Mouse (Mus musculus) limb, embryonic 13.5 days (tissue): Measurements from ENCODE around the gene Ifnl3. TPM values are rescaled to one million over a fixed set of nuclear protein-coding genes. Genes with fewer than 3 reads are reported as not detected.

Experiments used
- ATAC-seq: fragments of 200-750 bp; cut with Nextera tagmentation; 2 replicates; pipeline ENCODE4 v1.8.0; 2017; ENCODE audit warnings: low read depth, moderate number of reproducible peaks, moderate TSS enrichment; ENCODE audit not compliant: low FRiP score
- H3K27ac ChIP-seq: fragments of 300-500 bp; sonication (generic); 2 replicates; pipeline ENCODE4 v1.5.1; 2015; ENCODE audit warnings: inconsistent platforms, mild to moderate bottlenecking, moderate library complexity
- H3K27me3 ChIP-seq: fragments of 300-500 bp; sonication (generic); 2 replicates; pipeline ENCODE4 v1.6.1; 2015; ENCODE audit warnings: mild to moderate bottlenecking, inconsistent platforms
- H3K36me3 ChIP-seq: fragments of 300-500 bp; sonication (generic); 2 replicates; pipeline ENCODE4 v1.6.1; 2015; ENCODE audit warnings: inconsistent platforms, mild to moderate bottlenecking, moderate library complexity
- H3K4me1 ChIP-seq: fragments of 300-500 bp; sonication (generic); 2 replicates; pipeline ENCODE4 v1.6.1; 2015; ENCODE audit warnings: inconsistent platforms
- H3K4me2 ChIP-seq: fragments of 300-500 bp; sonication (generic); replicated peaks from 2 replicates; pipeline ENCODE4 v1.6.1; 2015; ENCODE audit warnings: inconsistent platforms, mild to moderate bottlenecking, moderate library complexity
- H3K4me3 ChIP-seq: fragments of 300-500 bp; sonication (generic); 2 replicates; pipeline ENCODE4 v1.5.1; 2015; ENCODE audit warnings: moderate library complexity, mild to moderate bottlenecking, inconsistent platforms
- H3K9ac ChIP-seq: fragments of 300-500 bp; sonication (generic); 2 replicates; pipeline ENCODE4 v1.6.1; 2015; ENCODE audit warnings: mild to moderate bottlenecking, inconsistent platforms
- H3K9me3 ChIP-seq: fragments of 300-500 bp; sonication (generic); 2 replicates; pipeline ENCODE4 v1.6.1; 2016; ENCODE audit warnings: inconsistent platforms
- WGBS: fragments of 180-500 bp; shearing (Covaris S2); methylation state at CpG from one replicate; pipeline ENCODE4 v1.1.7; 2015; 5-methylcytosine and 5-hydroxymethylcytosine counted together
- microRNA-seq: library from miRNA; unstranded; fragments of <30 nt; microRNA quantifications from one replicate; pipeline ENCODE4, GENCODE M21; 2016
- polyA plus RNA-seq: library from polyadenylated mRNA; unstranded; fragments of >200 nt; fragmentation: Nextera tagmentation; extraction: Ambion mirVana; gene quantifications from 2 replicates; pipeline ENCODE4 v1.2.1, GENCODE M21; 2015

The Ifnl3 gene
- polyA plus RNA-seq, 1 experiment from 2014 or later: not detected

DNA sequence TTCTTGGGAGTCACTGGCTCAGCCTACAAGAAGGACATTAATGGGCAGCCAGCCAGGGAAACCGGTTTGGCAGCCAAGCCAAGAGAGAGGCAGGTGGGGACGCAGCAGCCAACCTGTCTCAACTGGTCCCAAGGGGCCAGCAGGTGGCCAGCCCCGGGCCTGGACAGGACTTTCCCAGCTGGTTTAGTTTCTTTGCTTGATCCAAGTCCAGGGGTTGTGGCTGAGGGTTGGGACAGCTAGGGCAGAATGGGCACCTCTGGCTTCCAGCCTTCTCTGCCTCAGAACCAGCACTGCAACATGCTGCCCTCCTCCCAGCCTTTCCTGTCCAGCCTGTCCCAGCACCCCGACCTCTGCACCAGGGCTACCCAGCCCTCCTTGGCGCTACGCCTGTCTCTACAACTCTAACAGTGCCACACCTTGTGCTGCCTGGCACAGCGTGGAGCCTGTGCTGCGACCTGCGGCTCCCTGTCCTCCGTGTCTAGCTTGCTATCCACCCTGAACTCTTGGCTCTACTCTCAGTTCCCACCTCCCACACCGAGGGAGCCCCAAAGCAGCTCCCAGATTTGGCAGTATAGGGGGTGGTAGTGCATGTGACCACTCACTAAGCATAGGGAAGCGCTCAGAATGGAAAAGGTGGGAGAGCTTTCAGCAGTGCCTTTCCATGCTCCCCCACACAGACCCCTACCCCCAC is 47.8 kb downstream of the Ifnl3 start:
- Histone ChIP-seq H3K27ac (no peak overlapping the region; the same call in 1 of the 2 replicates), H3K4me3 (no peak overlapping the region), H3K4me2 (0 out of 2 replicates have a peak overlapping the region, but pooled peaks have one; percentile 3), H3K9ac (no peak overlapping the region), H3K36me3 (peaks cover 45% of the 10 kb centered on the region), H3K4me1 (peaks cover 29% of the 10 kb centered on the region), H3K27me3 (no peaks in the 10 kb centered on the region), H3K9me3 (no peaks in the 10 kb centered on the region)
- ATAC-seq: no peak
- 67% methylated on average over 12 of the region's 12 CpGs for WGBS

DNA sequence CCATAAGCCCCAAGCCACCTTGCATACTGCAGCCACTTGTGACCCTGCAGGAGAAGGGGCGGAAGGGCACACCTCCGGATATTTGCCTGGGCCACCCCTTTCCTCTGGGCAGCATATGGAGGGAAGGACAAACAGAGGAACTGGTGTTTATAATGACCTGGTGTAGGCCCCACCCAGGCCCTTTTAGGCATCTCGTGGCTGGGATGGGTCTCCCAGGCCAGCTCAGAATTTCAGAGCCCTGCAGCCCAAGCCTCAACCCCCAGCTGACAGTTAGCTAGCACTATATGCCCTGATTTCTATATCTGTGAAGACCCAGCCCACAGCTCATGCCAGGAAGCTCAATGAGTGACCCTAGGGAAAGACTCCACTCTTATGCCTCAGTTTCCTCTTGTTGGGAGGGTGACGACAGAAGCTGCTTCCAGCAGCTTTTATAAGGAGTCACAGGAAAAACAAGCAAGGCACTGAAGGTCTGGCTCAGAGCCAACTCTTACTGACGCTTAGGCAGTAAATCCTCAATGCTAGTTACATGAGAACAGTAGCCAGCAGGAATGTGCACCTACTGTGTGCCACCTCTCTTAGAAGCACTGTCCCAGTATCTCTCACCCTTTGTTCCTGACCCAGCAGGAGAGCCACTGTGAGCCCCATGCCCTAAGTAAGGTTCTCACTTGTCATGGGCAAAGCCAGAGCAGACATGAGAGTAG is 48.5 kb downstream of the Ifnl3 start:
- Histone ChIP-seq H3K27ac (no peak overlapping the region; the same call in 1 of the 2 replicates), H3K4me1 (peaks cover 36% of the 10 kb centered on the region), H3K4me2 (no peak overlapping the region), H3K27me3 (no peaks in the 10 kb centered on the region), H3K4me3 (no peak overlapping the region), H3K9me3 (no peaks in the 10 kb centered on the region), H3K36me3 (peaks cover 38% of the 10 kb centered on the region), H3K9ac (no peak overlapping the region)
- ATAC-seq: no peak
- 30% methylated on average over 5 of the region's 5 CpGs for WGBS

DNA sequence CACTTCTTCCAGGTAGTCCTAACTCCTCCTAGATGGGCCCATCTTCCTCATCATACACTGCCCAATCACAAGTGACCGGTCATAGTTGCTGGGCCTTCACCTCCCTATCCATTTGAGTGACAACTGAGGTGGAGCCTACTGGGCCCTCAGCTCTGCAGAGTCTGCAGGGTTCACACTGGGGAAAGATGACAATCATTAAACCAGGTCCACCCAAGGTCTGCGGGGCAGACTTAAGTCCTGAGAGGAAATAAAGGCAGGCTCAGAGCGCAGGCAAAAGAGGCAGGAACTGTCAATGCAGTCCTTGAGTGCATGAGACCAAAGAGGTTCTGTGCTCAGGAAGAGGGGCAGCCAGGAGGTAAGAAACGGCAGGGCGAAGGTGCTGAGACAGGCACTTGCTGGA is 50.1 kb downstream of the Ifnl3 start:
- WGBS: 84% methylated on average over 5 of the region's 5 CpGs
- no peak overlapping the region for H3K4me3 ChIP-seq
- H3K9me3 ChIP-seq: no peaks in the 10 kb centered on the region
- H3K27ac ChIP-seq: no peak overlapping the region
- ATAC-seq: no peak
- no peak overlapping the region for H3K4me2 ChIP-seq
- peaks cover 52% of the 10 kb centered on the region for H3K4me1 ChIP-seq
- H3K36me3 ChIP-seq: peaks cover 22% of the 10 kb centered on the region
- no peak overlapping the region for H3K9ac ChIP-seq
- no peaks in the 10 kb centered on the region for H3K27me3 ChIP-seq

DNA sequence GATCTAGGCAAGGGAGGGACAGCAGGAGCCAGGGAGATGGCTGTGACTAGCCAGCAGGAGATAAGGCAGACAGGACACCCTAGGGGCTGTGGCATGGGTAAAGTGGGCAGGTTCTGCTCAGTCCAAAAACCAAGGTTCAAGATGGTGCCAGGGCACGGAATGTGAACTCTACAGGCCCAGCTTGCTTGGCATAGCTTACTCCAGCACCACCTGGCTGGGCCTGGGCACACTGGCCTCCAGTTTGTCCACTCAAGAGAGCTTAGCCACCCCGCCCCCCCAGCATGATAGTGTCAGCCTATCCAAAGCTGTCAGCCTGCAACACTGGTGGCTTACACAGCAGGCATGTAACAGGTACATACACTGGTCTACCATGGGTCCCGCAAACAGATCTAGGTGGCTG is 50.6 kb downstream of the Ifnl3 start:
- Histone ChIP-seq H3K27me3 (no peaks in the 10 kb centered on the region), H3K4me3 (no peak overlapping the region), H3K4me2 (no peak overlapping the region), H3K9me3 (no peaks in the 10 kb centered on the region), H3K4me1 (peaks cover 57% of the 10 kb centered on the region), H3K27ac (no peak overlapping the region), H3K36me3 (peaks cover 17% of the 10 kb centered on the region), H3K9ac (no peak overlapping the region)
- 93% methylated on average over 3 of the region's 3 CpGs for WGBS
- no peak for ATAC-seq

Small RNA genes lying within 50 kb of the gene (microRNA-seq; reads per million reads assigned to microRNA genes)
- 0.52 reads per million for gene Mir7049

Other genes starting within 250 kb of the Ifnl3 start
- gene Eid2b, start 245.1 kb upstream of the Ifnl3 start, polyA plus RNA-seq: 16.6 TPM in 2 replicates
- 0.20 and 0.48 TPM in 2 replicates for gene Selenov, start 231.7 kb upstream of the Ifnl3 start, polyA plus RNA-seq
- gene Dll3, start 220.6 kb upstream of the Ifnl3 start, polyA plus RNA-seq: 1.3 and 1.4 TPM in 2 replicates
- gene Timm50, start 210.8 kb upstream of the Ifnl3 start, polyA plus RNA-seq: 144 and 146 TPM in 2 replicates
- 98.8 and 106 TPM in 2 replicates for gene Supt5, start 184.1 kb upstream of the Ifnl3 start, polyA plus RNA-seq
- 908 and 932 TPM in 2 replicates for gene Rps16, start 172.2 kb upstream of the Ifnl3 start, polyA plus RNA-seq
- gene Plekhg2, start 150.2 kb upstream of the Ifnl3 start, polyA plus RNA-seq: 89.5 and 98.3 TPM in 2 replicates
- 8.9 and 10.3 TPM in 2 replicates for gene Zfp36, start 142.6 kb upstream of the Ifnl3 start, polyA plus RNA-seq
- gene Med29, start 130.1 kb upstream of the Ifnl3 start, polyA plus RNA-seq: 47.9 and 55.0 TPM in 2 replicates
- 77.9 and 89.5 TPM in 2 replicates for gene Paf1, start 129.9 kb upstream of the Ifnl3 start, polyA plus RNA-seq
- 7.8 and 8.6 TPM in 2 replicates for gene Gmfg, start 85.4 kb upstream of the Ifnl3 start, polyA plus RNA-seq
- 4.1 and 5.0 TPM in 2 replicates for gene Lrfn1, start 70.9 kb upstream of the Ifnl3 start, polyA plus RNA-seq
- gene Ifnl2, start 12.4 kb upstream of the Ifnl3 start, polyA plus RNA-seq: not detected in 2 replicates
- not detected in 2 replicates for gene Sycn, start 18.0 kb downstream of the Ifnl3 start, polyA plus RNA-seq
- not detected in 2 replicates for gene Nccrp1, start 24.4 kb downstream of the Ifnl3 start, polyA plus RNA-seq
- 26.7 and 31.7 TPM in 2 replicates for gene Samd4b, start 75.3 kb downstream of the Ifnl3 start, polyA plus RNA-seq
- gene Pak4, start 75.3 kb downstream of the Ifnl3 start, polyA plus RNA-seq: 33.2 and 33.4 TPM in 2 replicates
- gene Acp7, start 108.5 kb downstream of the Ifnl3 start, polyA plus RNA-seq: not detected in 2 replicates
- 7.0 and 7.6 TPM in 2 replicates for gene Fbxo27, start 170.0 kb downstream of the Ifnl3 start, polyA plus RNA-seq
- gene Fbxo17, start 194.0 kb downstream of the Ifnl3 start, polyA plus RNA-seq: 31.8 and 33.9 TPM in 2 replicates
- gene Mrps12, start 219.0 kb downstream of the Ifnl3 start, polyA plus RNA-seq: 113 and 114 TPM in 2 replicates
- gene Sars2, start 219.2 kb downstream of the Ifnl3 start, polyA plus RNA-seq: 26.7 and 30.4 TPM in 2 replicates
- gene Ccer2, start 233.3 kb downstream of the Ifnl3 start, polyA plus RNA-seq: not detected in 2 replicates
- 85.8 and 87.8 TPM in 2 replicates for gene Sirt2, start 243.9 kb downstream of the Ifnl3 start, polyA plus RNA-seq
- gene Nfkbib, start 244.7 kb downstream of the Ifnl3 start, polyA plus RNA-seq: 41.7 and 46.0 TPM in 2 replicates